Mouse (Mus musculus) hindbrain, embryonic 12.5 days (tissue): ENCODE data around the gene Col3a1. TPM values are rescaled to one million over a fixed set of nuclear protein-coding genes. Genes with fewer than 3 reads are reported as not detected.

Experiments used
- microRNA-seq: library from miRNA; unstranded; fragments of <30 nt; microRNA quantifications from one replicate; pipeline ENCODE4, GENCODE M21; 2017
- polyA plus RNA-seq: library from polyadenylated mRNA; unstranded; fragments of >200 nt; fragmentation: Nextera tagmentation; extraction: Ambion mirVana; gene quantifications from 2 replicates; pipeline ENCODE4 v1.2.1, GENCODE M21; 2016

Col3a1 gene
- polyA plus RNA-seq, 1 experiment from 2014 or later, result 539 TPM

Small RNA genes lying within 50 kb of the gene (microRNA-seq; reads per million reads assigned to microRNA genes)
- not detected for gene Gm47302

Other genes with a start within 250 kb of the Col3a1 start
- gene Col5a2, start 191.7 kb downstream of the Col3a1 start, polyA plus RNA-seq, result 50.6 and 61.7 TPM in 2 replicates